Mouse (Mus musculus): ENCODE measurements around the gene Apbb2.

Apbb2 gene

DNA sequence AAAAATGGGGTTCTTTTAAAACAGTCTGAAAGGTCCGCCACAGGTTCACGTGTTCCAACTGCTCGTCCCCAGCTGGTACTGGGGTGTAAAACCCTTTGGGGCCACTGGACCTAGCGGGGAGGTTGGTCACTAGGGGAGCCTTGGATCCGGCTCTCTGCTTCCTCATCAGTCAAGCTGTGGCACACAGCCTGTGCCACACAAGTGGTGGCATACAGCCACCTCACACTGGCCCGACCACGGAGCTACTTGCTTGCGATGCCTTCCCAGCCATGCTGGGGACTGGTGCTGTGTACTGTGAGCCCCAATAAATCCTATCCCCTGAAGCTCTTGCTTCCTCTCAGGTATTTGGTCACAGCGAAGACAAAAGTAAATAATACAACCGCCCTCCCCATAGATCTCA lies 142.3 kb downstream of the Apbb2 start:
- no peak for DNase-seq (ENCODE audit: low spot score in 2 of 2)

GRCm38 (mm10) chr5:66475824-66476223 lies 142.8 kb downstream of the Apbb2 start:
- DNase-seq (ENCODE audit: low spot score in 2 of 2): no peak

DNA sequence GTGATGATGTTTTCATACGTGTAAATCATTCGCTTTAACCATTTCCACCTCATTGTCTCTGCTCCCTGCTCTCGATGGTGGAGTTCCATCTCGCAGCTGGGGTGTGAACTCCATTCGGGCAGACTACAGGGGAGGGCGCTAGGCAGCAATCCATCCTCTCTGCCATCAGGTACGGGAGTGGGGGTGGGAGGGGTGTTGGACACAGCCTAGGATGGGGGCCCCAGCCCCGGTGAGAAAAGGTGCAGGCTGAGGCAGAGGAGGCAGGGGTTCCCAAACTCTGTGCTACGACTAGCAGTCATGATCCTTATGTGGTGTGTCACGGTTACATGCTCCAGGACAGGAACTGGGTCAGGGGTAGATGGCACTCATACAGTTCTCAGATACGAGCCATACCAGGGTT lies 144.4 kb downstream of the Apbb2 start:
- DNase-seq (ENCODE audit: low spot score in 2 of 2): no peak

DNA sequence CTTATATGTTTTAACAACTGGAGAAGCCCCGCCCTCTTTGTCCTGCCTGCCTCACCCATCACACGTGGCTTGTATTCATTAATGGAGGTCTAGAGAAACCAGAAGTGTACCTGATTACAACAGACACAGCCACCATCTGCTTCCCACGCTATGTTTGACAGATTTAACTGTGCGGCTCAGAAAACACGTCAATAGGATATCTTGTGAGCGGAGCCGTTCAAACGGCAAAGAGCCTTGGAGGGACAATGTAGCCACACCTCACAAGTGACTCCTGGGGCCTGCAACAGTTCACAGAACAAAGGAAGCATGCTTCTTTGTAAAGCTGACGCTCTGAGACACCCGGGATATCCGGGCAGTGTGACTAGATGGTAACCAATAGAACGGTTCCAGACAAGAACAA lies 145.0 kb downstream of the Apbb2 start:
- DNase-seq (ENCODE audit: low spot score in 2 of 2): no peak

DNA sequence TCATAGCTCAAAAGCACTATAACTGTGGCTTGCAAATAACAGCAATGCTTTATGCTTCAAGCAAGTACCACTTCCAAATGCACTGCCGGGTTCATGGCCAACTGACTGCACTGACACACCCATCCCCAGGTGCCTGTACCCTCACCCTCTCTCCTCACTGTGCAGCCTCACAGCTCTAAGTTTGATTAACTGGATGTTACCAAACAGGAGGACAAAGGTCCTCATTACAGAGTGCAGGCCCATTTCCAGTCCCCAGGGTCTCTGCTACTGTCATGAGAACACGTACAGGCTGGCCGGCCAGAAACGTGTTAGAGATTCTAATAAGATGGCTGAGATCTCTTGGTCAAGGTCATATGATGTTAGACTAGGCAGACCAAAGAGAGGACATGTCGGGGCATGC lies 147.7 kb downstream of the Apbb2 start:
- DNase-seq (ENCODE audit: low spot score in 2 of 2): no peak

DNA sequence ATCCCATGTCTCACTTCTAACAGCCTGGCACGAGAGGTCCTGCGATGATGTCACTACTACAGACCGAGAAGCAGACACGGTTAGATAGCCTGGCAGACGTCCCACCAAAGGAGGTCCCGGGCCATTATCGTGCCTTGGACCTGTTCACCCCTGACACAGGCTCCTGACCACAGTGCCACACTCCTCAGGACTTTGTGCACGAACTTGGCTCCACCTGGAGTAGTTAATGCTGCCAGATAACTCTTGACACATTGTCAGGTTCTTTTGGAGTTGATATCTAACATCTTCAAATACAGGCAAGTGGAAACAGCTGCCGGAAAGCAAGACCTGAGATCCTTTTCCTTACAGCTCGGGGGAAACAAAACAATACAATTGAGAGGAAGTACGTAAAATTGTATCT lies 148.9 kb downstream of the Apbb2 start:
- no peak for DNase-seq (ENCODE audit: low spot score in 2 of 2)

DNA sequence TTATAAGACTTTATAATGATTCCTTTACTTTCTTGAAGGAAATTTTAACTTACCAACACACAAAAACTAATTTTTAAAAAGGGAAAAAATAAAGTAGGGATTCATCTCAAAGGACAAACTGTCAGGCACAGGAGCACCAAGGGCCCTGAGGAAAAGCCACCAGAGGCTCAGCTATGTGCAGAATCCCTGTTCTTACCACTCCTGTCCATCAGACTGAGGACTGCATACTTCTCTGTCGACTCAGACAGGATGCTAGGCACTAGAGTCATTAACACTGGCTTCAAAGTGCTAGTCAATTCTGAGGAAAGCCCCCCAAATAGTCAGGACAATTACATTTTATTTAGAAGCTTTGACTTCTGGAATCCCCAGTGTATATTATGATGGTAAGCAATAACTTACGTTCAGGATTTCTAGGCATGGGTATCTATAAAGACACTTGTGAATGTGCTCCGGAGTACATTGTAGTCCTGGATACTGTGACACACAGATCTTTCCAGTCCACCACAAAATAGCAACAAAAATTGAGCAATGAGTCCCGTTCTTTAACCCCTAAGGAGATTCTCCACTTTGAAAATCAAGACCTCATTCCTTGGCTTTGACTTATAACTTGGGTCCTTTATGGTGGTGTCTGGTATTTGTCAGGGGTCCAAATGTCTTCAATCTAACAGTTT lies 150.1 kb downstream of the Apbb2 start:
- no peak for DNase-seq (ENCODE audit: low spot score in 2 of 2)

DNA sequence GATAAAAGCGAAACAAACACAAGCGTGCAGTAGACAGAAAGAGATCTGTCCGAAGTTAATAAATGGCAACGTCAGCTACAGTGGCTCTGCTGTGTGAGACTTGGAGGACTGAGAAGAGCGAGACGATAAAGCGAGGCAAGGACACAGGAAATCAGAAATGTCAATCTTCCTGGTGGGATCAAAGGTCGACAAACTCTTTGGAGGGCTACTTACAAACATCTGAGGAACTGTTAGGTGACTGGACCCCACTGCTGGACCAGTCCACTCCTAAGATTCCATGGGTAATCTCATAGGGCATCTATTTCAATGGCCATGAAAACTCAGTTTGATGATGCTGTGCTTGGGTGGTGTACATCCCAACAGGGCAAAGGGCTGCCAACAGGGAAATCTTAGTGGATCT lies 155.9 kb downstream of the Apbb2 start:
- DNase-seq (ENCODE audit: low spot score in 2 of 2): no peak

- DNase-seq (ENCODE audit: low spot score in 2 of 2): no peak
Observed at GRCm38 (mm10) chr5:66458851-66459250, 159.7 kb downstream of the Apbb2 start.

GRCm38 (mm10) chr5:66455271-66455670 lies 163.3 kb downstream of the Apbb2 start:
- no peak for DNase-seq (ENCODE audit: low spot score in 2 of 2)

- DNase-seq (ENCODE audit: low spot score in 2 of 2): no peak
Observed at GRCm38 (mm10) chr5:66454826-66455225, 163.8 kb downstream of the Apbb2 start.

DNA sequence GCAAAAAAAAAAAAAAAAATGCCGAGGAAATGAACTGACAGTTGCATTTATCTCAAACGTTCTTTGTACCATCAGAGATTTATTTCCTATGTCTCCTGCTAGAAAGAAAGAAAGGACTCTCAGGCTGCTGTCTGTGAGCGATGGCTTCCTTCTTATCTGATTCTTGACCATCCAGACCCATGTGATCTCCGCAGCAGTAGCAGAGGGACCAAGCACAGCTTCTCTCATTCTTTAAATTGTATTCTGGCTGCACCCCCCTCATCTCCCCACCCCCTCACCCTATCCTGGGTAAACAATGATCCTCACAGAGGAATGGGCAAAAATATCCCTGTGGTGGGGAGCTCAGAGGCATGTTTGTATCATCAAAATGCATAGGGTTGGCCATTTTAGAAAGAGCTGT lies 165.5 kb downstream of the Apbb2 start:
- DNase-seq (ENCODE audit: low spot score in 2 of 2): no peak

GRCm38 (mm10) chr5:66451561-66451960 lies 167.0 kb downstream of the Apbb2 start:
- DNase-seq (ENCODE audit: low spot score in 2 of 2): peak; percentile 61 to 71

GRCm38 (mm10) chr5:66445497-66445896 lies 173.1 kb downstream of the Apbb2 start:
- no peak for DNase-seq (ENCODE audit: low spot score in 2 of 2)

DNA sequence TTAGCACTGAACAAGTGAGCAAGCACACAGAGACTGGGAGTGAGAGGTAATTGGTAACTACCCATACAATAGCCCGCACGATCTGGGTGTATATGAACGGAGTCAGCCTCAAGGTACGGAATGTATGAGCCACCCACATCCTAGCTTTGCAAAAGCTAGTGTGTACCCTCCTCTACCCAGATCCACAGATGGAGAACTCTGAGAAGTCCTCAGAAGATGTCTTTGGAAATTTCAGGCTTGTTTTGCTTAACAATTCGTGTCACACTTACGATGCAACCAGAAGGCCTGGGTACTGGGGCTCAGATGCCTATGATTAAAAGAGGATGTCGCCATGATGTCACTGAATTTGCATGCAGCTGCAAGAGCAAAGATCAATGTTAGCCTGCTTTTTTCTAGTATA lies 176.3 kb downstream of the Apbb2 start:
- DNase-seq (ENCODE audit: low spot score in 2 of 2): no peak

GRCm38 (mm10) chr5:66436791-66437246 lies 181.8 kb downstream of the Apbb2 start:
- DNase-seq (ENCODE audit: low spot score in 2 of 2): no peak

- DNase-seq (ENCODE audit: low spot score in 2 of 2): no peak
Observed at GRCm38 (mm10) chr5:66435158-66435557, 183.4 kb downstream of the Apbb2 start.

GRCm38 (mm10) chr5:66429076-66429475 lies 189.5 kb downstream of the Apbb2 start:
- no peak for DNase-seq (ENCODE audit: low spot score in 2 of 2)

DNA sequence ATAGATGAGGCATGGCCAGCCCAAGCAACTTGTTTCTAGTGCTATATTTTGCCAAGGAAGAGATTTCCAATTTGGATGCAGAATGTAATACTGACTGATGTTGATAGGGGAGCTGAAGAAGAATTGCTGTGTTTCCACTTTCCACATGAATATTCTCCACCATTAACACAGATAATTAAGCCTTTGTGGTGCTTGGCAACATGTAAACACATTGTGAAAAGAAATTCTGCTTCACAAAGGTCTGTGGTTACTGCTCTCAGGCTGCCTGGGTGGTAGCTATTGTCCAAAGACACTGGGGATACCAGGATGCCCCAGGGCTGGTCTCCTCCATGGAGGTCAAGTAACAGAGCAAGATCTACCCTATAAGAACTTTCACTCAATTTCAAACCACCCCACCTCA lies 190.5 kb downstream of the Apbb2 start:
- DNase-seq (ENCODE audit: low spot score in 2 of 2): no peak

- no peak for DNase-seq (ENCODE audit: low spot score in 2 of 2)
Observed at GRCm38 (mm10) chr5:66423909-66424308, 194.7 kb downstream of the Apbb2 start.

GRCm38 (mm10) chr5:66423466-66423865 lies 195.1 kb downstream of the Apbb2 start:
- no peak for DNase-seq (ENCODE audit: low spot score in 2 of 2)

- DNase-seq (ENCODE audit: low spot score in 2 of 2): no peak
Observed at GRCm38 (mm10) chr5:66421954-66422353, 196.6 kb downstream of the Apbb2 start.

- no peak for DNase-seq (ENCODE audit: low spot score in 2 of 2)
Observed at GRCm38 (mm10) chr5:66421230-66421629, 197.4 kb downstream of the Apbb2 start.

DNA sequence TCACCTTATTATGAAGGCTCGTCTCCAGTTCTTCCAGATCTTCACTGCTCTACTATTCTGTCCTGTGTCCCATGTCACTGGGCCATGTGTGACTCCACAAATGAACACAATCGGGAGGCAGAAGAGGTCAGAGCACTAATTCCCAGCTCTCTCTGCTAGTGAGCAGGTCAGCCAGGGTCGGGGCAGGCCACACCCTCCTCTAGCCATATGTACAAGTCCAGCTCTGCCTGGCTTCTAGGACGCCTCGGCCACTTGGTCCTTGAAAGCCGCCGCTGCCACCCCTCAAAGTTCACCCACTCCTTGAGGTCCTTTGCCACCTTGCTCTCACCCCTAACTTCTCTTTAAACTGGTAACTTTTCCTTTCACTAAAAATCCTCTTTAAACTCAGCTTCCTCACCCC lies 198.6 kb downstream of the Apbb2 start:
- no peak for DNase-seq (ENCODE audit: low spot score in 2 of 2)

Measured in right cerebral cortex, postnatal 10 days (tissue).